Mouse (Mus musculus): ENCODE results near the gene Nabp1. TPM values are rescaled to one million over a fixed set of nuclear protein-coding genes. Genes with fewer than 3 reads are reported as not detected.

Gene Nabp1
- polyA plus RNA-seq, 1 experiment, result 33.1 TPM

GRCm38 (mm10) chr1:51476405-51476804, 1.8 kb downstream of the Nabp1 start:
- H3K4me3 ChIP-seq (ENCODE audit: insufficient read depth, low read depth, low read length), result no peak overlapping the region
- no peak for DNase-seq
- TF ChIP-seq CTCF (conservative IDR thresholded peaks at IDR 0.05; ENCODE audit: insufficient read depth, insufficient read length, low read depth, low read length), result no peak
- TF ChIP-seq POLR2A (IDR thresholded peaks at IDR 0.05; ENCODE audit: low read depth, low read length), result no peak
- H3K27ac ChIP-seq (ENCODE audit: insufficient read depth, low read depth, low read length), result no peak overlapping the region
- no peaks in the 10 kb centered on the region for H3K27me3 ChIP-seq (replicated peaks; ENCODE audit: control insufficient read depth, insufficient read depth, low read length)
- 44% methylated on average over 1 of the region's 1 CpGs for WGBS
- H3K4me1 ChIP-seq (ENCODE audit: control insufficient read depth, insufficient read depth, low read length), result peaks cover 2% of the 10 kb centered on the region; the same call in 1 of the 2 replicates
- H3K36me3 ChIP-seq (ENCODE audit: control insufficient read depth, insufficient read depth, low read length), result peaks cover 1% of the 10 kb centered on the region; the same call in 1 of the 2 replicates

DNA sequence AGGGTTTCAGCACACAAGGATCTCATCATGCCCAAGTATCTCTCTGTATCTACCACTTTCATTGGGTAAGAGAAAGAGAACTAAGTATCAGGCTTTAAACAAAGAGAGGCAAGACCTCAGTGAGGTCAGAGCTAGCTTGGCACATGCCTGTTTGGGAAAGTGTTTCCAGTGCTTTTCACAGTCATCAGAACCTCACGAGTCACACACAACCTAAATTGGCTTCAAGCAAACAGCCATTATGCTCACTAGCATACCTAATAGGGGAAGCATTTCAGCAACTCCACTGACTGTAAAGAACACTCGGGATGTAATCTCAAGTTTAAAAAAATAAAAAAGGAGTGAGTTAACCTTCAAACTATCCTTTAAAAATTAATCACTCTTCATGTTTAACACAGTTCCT, 10.1 kb downstream of the Nabp1 start:
- DNase-seq, result peak; percentile 59
- 14% methylated on average over 2 of the region's 2 CpGs for WGBS
- TF ChIP-seq CTCF (conservative IDR thresholded peaks at IDR 0.05; ENCODE audit: insufficient read depth, insufficient read length, low read depth, low read length) (no peak), POLR2A (IDR thresholded peaks at IDR 0.05; ENCODE audit: low read depth, low read length) (no peak)
- Histone ChIP-seq H3K4me1 (ENCODE audit: control insufficient read depth, insufficient read depth, low read length) (peaks cover 6% of the 10 kb centered on the region; the same call in 1 of the 2 replicates), H3K27ac (ENCODE audit: insufficient read depth, low read depth, low read length) (peak overlapping the region; percentile 42), H3K27me3 (replicated peaks; ENCODE audit: control insufficient read depth, insufficient read depth, low read length) (no peaks in the 10 kb centered on the region), H3K4me3 (ENCODE audit: insufficient read depth, low read depth, low read length) (no peak overlapping the region), H3K36me3 (ENCODE audit: control insufficient read depth, insufficient read depth, low read length) (peaks cover 5% of the 10 kb centered on the region; the same call in 1 of the 2 replicates)

GRCm38 (mm10) chr1:51467181-51467580, 11.0 kb downstream of the Nabp1 start:
- Histone ChIP-seq H3K36me3 (ENCODE audit: control insufficient read depth, insufficient read depth, low read length) (peaks cover 5% of the 10 kb centered on the region; the same call in 1 of the 2 replicates), H3K27me3 (replicated peaks; ENCODE audit: control insufficient read depth, insufficient read depth, low read length) (no peaks in the 10 kb centered on the region), H3K4me1 (ENCODE audit: control insufficient read depth, insufficient read depth, low read length) (peaks cover 6% of the 10 kb centered on the region; the same call in 1 of the 2 replicates), H3K27ac (ENCODE audit: insufficient read depth, low read depth, low read length) (no peak overlapping the region), H3K4me3 (ENCODE audit: insufficient read depth, low read depth, low read length) (no peak overlapping the region)
- WGBS, result 74% methylated on average over 5 of the region's 5 CpGs
- no peak for DNase-seq
- TF ChIP-seq CTCF (conservative IDR thresholded peaks at IDR 0.05; ENCODE audit: insufficient read depth, insufficient read length, low read depth, low read length), result no peak
- no peak for TF ChIP-seq POLR2A (IDR thresholded peaks at IDR 0.05; ENCODE audit: low read depth, low read length)

DNA sequence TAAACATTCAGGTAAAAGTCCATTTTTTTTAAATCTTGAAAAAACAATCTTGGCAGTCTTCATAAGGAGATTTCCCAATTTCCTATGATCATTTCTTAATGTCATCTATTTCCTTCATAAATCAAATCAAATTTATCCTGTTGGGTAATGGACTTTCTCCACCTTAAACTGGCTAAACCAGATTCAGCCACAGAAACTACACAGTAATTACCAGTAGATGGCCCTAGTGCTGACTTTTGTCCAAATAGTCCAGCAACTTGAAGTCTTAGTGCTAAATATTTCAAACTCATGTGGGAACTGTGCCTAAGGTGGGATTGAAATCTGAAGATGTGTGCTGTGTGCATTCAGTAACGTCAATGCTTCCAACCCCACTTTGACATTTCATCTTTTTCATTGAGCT, 11.8 kb downstream of the Nabp1 start:
- H3K27ac ChIP-seq (ENCODE audit: insufficient read depth, low read depth, low read length), result peak overlapping the region; percentile 23; the same call in 1 of the 2 replicates
- H3K4me3 ChIP-seq (ENCODE audit: insufficient read depth, low read depth, low read length), result no peak overlapping the region
- peaks cover 6% of the 10 kb centered on the region; the same call in 1 of the 2 replicates for H3K4me1 ChIP-seq (ENCODE audit: control insufficient read depth, insufficient read depth, low read length)
- peaks cover 5% of the 10 kb centered on the region; the same call in 1 of the 2 replicates for H3K36me3 ChIP-seq (ENCODE audit: control insufficient read depth, insufficient read depth, low read length)
- 8% methylated on average over 1 of the region's 1 CpGs for WGBS
- H3K27me3 ChIP-seq (replicated peaks; ENCODE audit: control insufficient read depth, insufficient read depth, low read length), result no peaks in the 10 kb centered on the region
- DNase-seq, result peak; percentile 66
- no peak for TF ChIP-seq CTCF (conservative IDR thresholded peaks at IDR 0.05; ENCODE audit: insufficient read depth, insufficient read length, low read depth, low read length)
- no peak for TF ChIP-seq POLR2A (IDR thresholded peaks at IDR 0.05; ENCODE audit: low read depth, low read length)

GRCm38 (mm10) chr1:51465285-51465684, 12.9 kb downstream of the Nabp1 start:
- no peaks in the 10 kb centered on the region for H3K27me3 ChIP-seq (replicated peaks; ENCODE audit: control insufficient read depth, insufficient read depth, low read length)
- peak; percentile 27 for DNase-seq
- H3K4me3 ChIP-seq (ENCODE audit: insufficient read depth, low read depth, low read length), result no peak overlapping the region
- WGBS, result 25% methylated on average over 2 of the region's 2 CpGs
- no peaks in the 10 kb centered on the region for H3K36me3 ChIP-seq (ENCODE audit: control insufficient read depth, insufficient read depth, low read length)
- peaks cover 6% of the 10 kb centered on the region; the same call in 1 of the 2 replicates for H3K4me1 ChIP-seq (ENCODE audit: control insufficient read depth, insufficient read depth, low read length)
- TF ChIP-seq POLR2A (IDR thresholded peaks at IDR 0.05; ENCODE audit: low read depth, low read length) (no peak), CTCF (conservative IDR thresholded peaks at IDR 0.05; ENCODE audit: insufficient read depth, insufficient read length, low read depth, low read length) (peak; percentile 48)
- H3K27ac ChIP-seq (ENCODE audit: insufficient read depth, low read depth, low read length), result no peak overlapping the region

- 66% methylated on average over 5 of the region's 5 CpGs for WGBS
- Histone ChIP-seq H3K4me3 (ENCODE audit: insufficient read depth, low read depth, low read length) (no peak overlapping the region), H3K36me3 (ENCODE audit: control insufficient read depth, insufficient read depth, low read length) (no peaks in the 10 kb centered on the region), H3K4me1 (ENCODE audit: control insufficient read depth, insufficient read depth, low read length) (peaks cover 2% of the 10 kb centered on the region; the same call in 1 of the 2 replicates), H3K27me3 (replicated peaks; ENCODE audit: control insufficient read depth, insufficient read depth, low read length) (no peaks in the 10 kb centered on the region), H3K27ac (ENCODE audit: insufficient read depth, low read depth, low read length) (no peak overlapping the region)
- TF ChIP-seq CTCF (conservative IDR thresholded peaks at IDR 0.05; ENCODE audit: insufficient read depth, insufficient read length, low read depth, low read length) (no peak), POLR2A (IDR thresholded peaks at IDR 0.05; ENCODE audit: low read depth, low read length) (no peak)
- no peak for DNase-seq
These were observed 15.2 kb downstream of the Nabp1 start for GRCm38 (mm10) chr1:51463038-51463437.

- WGBS, result 52% methylated on average over 10 of the region's 10 CpGs
- TF ChIP-seq POLR2A (IDR thresholded peaks at IDR 0.05; ENCODE audit: low read depth, low read length), result no peak
- peak; percentile 55 for TF ChIP-seq CTCF (conservative IDR thresholded peaks at IDR 0.05; ENCODE audit: insufficient read depth, insufficient read length, low read depth, low read length)
- Histone ChIP-seq H3K36me3 (ENCODE audit: control insufficient read depth, insufficient read depth, low read length) (no peaks in the 10 kb centered on the region), H3K27ac (ENCODE audit: insufficient read depth, low read depth, low read length) (no peak overlapping the region), H3K4me3 (ENCODE audit: insufficient read depth, low read depth, low read length) (no peak overlapping the region), H3K4me1 (ENCODE audit: control insufficient read depth, insufficient read depth, low read length) (no peaks in the 10 kb centered on the region), H3K27me3 (replicated peaks; ENCODE audit: control insufficient read depth, insufficient read depth, low read length) (no peaks in the 10 kb centered on the region; the same call in 1 of the 2 replicates)
- peak; percentile 65 for DNase-seq
These were observed 19.3 kb downstream of the Nabp1 start for GRCm38 (mm10) chr1:51458731-51459450.

Data from kidney, adult 2 months (tissue).